Mouse (Mus musculus): Measurements from ENCODE around the gene Adamtsl1. TPM values are rescaled to one million over a fixed set of nuclear protein-coding genes. Genes with fewer than 3 reads are reported as not detected.

Adamtsl1 gene
- total RNA-seq, 1 experiment from 2014 or later: 8.7 TPM

- DNase-seq: no peak
These were observed 158.3 kb downstream of the Adamtsl1 start for GRCm38 (mm10) chr4:85672290-85672689.

GRCm38 (mm10) chr4:85677621-85678020 is 163.6 kb downstream of the Adamtsl1 start:
- DNase-seq: no peak

GRCm38 (mm10) chr4:85686160-85686559 is 172.2 kb downstream of the Adamtsl1 start:
- no peak for DNase-seq

GRCm38 (mm10) chr4:85695237-85695636 is 181.3 kb downstream of the Adamtsl1 start:
- no peak for DNase-seq

- DNase-seq: no peak
These were observed 193.5 kb downstream of the Adamtsl1 start for GRCm38 (mm10) chr4:85707352-85708057.

- DNase-seq: no peak
These were observed 195.7 kb downstream of the Adamtsl1 start for GRCm38 (mm10) chr4:85709636-85710035.

- DNase-seq: no peak
These were observed 211.0 kb downstream of the Adamtsl1 start for GRCm38 (mm10) chr4:85724999-85725398.

- no peak for DNase-seq
These were observed 213.8 kb downstream of the Adamtsl1 start for GRCm38 (mm10) chr4:85727731-85728130.

- DNase-seq: no peak
These were observed 214.4 kb downstream of the Adamtsl1 start for GRCm38 (mm10) chr4:85728416-85728815.

GRCm38 (mm10) chr4:85740478-85740877 is 226.5 kb downstream of the Adamtsl1 start:
- DNase-seq: no peak

GRCm38 (mm10) chr4:85741825-85742391 is 227.9 kb downstream of the Adamtsl1 start:
- DNase-seq: no peak

- no peak for DNase-seq
These were observed 229.5 kb downstream of the Adamtsl1 start for GRCm38 (mm10) chr4:85743427-85743826.

- DNase-seq: no peak
These were observed 248.7 kb downstream of the Adamtsl1 start for GRCm38 (mm10) chr4:85762684-85763083.

GRCm38 (mm10) chr4:85763161-85764014 is 249.4 kb downstream of the Adamtsl1 start:
- no peak for DNase-seq

GRCm38 (mm10) chr4:85764015-85764450 is 250.1 kb downstream of the Adamtsl1 start:
- DNase-seq: no peak

GRCm38 (mm10) chr4:85764476-85764875 is 250.5 kb downstream of the Adamtsl1 start:
- DNase-seq: no peak

- no peak for DNase-seq
These were observed 253.7 kb downstream of the Adamtsl1 start for GRCm38 (mm10) chr4:85767666-85768065.

- DNase-seq: no peak
These were observed 254.1 kb downstream of the Adamtsl1 start for GRCm38 (mm10) chr4:85768107-85768506.

- no peak for DNase-seq
These were observed 268.5 kb downstream of the Adamtsl1 start for GRCm38 (mm10) chr4:85782511-85782910.

- DNase-seq: no peak
These were observed 269.9 kb downstream of the Adamtsl1 start for GRCm38 (mm10) chr4:85783768-85784379.

GRCm38 (mm10) chr4:85784428-85784827 is 270.5 kb downstream of the Adamtsl1 start:
- no peak for DNase-seq

- no peak for DNase-seq
These were observed 276.3 kb downstream of the Adamtsl1 start for GRCm38 (mm10) chr4:85790226-85790625.

GRCm38 (mm10) chr4:85801805-85802204 is 287.8 kb downstream of the Adamtsl1 start:
- peak; percentile 75 for DNase-seq

Measured in adrenal gland, postnatal 25 days (tissue).